Mouse (Mus musculus): ENCODE results near the gene Ifitm10. TPM values are rescaled to one million over a fixed set of nuclear protein-coding genes. Genes with fewer than 3 reads are reported as not detected.
"Not testable (repeated sequence)": the region's sequence is repeated elsewhere in the genome, so short reads cannot be mapped to it uniquely, and the experiment has no call there.

Ifitm10 gene
- polyA plus RNA-seq, 1 experiment from 2014 or later, result 15.5 TPM

- WGBS, result 80% methylated on average over 1 of the region's 1 CpGs
- not testable (repeated sequence) for H3K4me1 ChIP-seq (ENCODE audit: insufficient read depth, low read depth, low read length); DNase-seq (ENCODE audit: low spot score); H3K4me3 ChIP-seq (ENCODE audit: low read depth, low read length); H3K9ac ChIP-seq (replicated peaks; ENCODE audit: low read depth); H3K36me3 ChIP-seq (ENCODE audit: insufficient read depth, low read length); H3K27ac ChIP-seq (ENCODE audit: low read length); H3K27me3 ChIP-seq (replicated peaks; ENCODE audit: insufficient read depth, low read length); H3K4me2 ChIP-seq (replicated peaks; ENCODE audit: low read depth, low read length); ATAC-seq; H3K9me3 ChIP-seq (ENCODE audit: low read length)
- TF ChIP-seq CTCF (IDR thresholded peaks at IDR 0.05), result peak; percentile 45
Observed at GRCm38 (mm10) chr7:142279291-142279690, 94.3 kb downstream of the Ifitm10 start.

- not testable (repeated sequence) for H3K9me3 ChIP-seq (ENCODE audit: low read length); H3K9ac ChIP-seq (replicated peaks; ENCODE audit: low read depth); H3K36me3 ChIP-seq (ENCODE audit: insufficient read depth, low read length); H3K4me3 ChIP-seq (ENCODE audit: low read depth, low read length); H3K4me2 ChIP-seq (replicated peaks; ENCODE audit: low read depth, low read length); H3K4me1 ChIP-seq (ENCODE audit: insufficient read depth, low read depth, low read length); H3K27me3 ChIP-seq (replicated peaks; ENCODE audit: insufficient read depth, low read length); H3K27ac ChIP-seq (ENCODE audit: low read length)
- DNase-seq (ENCODE audit: low spot score) (peak; percentile 60), ATAC-seq (peak; percentile 74)
- 0% methylated on average over 3 of the region's 3 CpGs for WGBS
- peak; percentile 75 for TF ChIP-seq CTCF (IDR thresholded peaks at IDR 0.05)
Observed at GRCm38 (mm10) chr7:142278183-142278582, 95.4 kb downstream of the Ifitm10 start.

Other genes with a start within 250 kb of the Ifitm10 start
- gene Gm39115, start 237.7 kb downstream of the Ifitm10 start, polyA plus RNA-seq (2015; fragmentation: Nextera tagmentation; extraction: Ambion mirVana), result not detected in 2 replicates
- gene Gm45337, start 229.1 kb downstream of the Ifitm10 start, polyA plus RNA-seq (2015; fragmentation: Nextera tagmentation; extraction: Ambion mirVana), result not detected in 2 replicates
- not detected in 2 replicates for gene Gm29735, start 216.6 kb downstream of the Ifitm10 start, polyA plus RNA-seq (2015; fragmentation: Nextera tagmentation; extraction: Ambion mirVana)
- not detected in 2 replicates for gene Gm4553, start 208.0 kb downstream of the Ifitm10 start, polyA plus RNA-seq (2015; fragmentation: Nextera tagmentation; extraction: Ambion mirVana)
- gene Krtap5-2, start 197.7 kb downstream of the Ifitm10 start, polyA plus RNA-seq (2015; fragmentation: Nextera tagmentation; extraction: Ambion mirVana), result not detected in 2 replicates
- gene Gm10153, start 183.4 kb downstream of the Ifitm10 start, polyA plus RNA-seq (2015; fragmentation: Nextera tagmentation; extraction: Ambion mirVana), result not detected in 2 replicates
- not detected in 2 replicates for gene Krtap5-3, start 172.4 kb downstream of the Ifitm10 start, polyA plus RNA-seq (2015; fragmentation: Nextera tagmentation; extraction: Ambion mirVana)
- not detected in 2 replicates for gene Gm7579, start 161.9 kb downstream of the Ifitm10 start, polyA plus RNA-seq (2015; fragmentation: Nextera tagmentation; extraction: Ambion mirVana)
- gene Krtap5-5, start 143.8 kb downstream of the Ifitm10 start, polyA plus RNA-seq (2015; fragmentation: Nextera tagmentation; extraction: Ambion mirVana), result not detected in 2 replicates
- gene Gm40460, start 132.7 kb downstream of the Ifitm10 start, polyA plus RNA-seq (2015; fragmentation: Nextera tagmentation; extraction: Ambion mirVana), result not detected in 2 replicates
- gene Gm2431, start 115.4 kb downstream of the Ifitm10 start, polyA plus RNA-seq (2015; fragmentation: Nextera tagmentation; extraction: Ambion mirVana), result not detected in 2 replicates
- gene Gm4559, start 99.4 kb downstream of the Ifitm10 start, polyA plus RNA-seq (2015; fragmentation: Nextera tagmentation; extraction: Ambion mirVana), result not detected in 2 replicates
- not detected in 2 replicates for gene Krtap5-1, start 76.6 kb downstream of the Ifitm10 start, polyA plus RNA-seq (2015; fragmentation: Nextera tagmentation; extraction: Ambion mirVana)
- gene Krtap5-4, start 70.2 kb downstream of the Ifitm10 start, polyA plus RNA-seq (2015; fragmentation: Nextera tagmentation; extraction: Ambion mirVana), result not detected in 2 replicates
- gene Gm49369, start 8.9 kb upstream of the Ifitm10 start, polyA plus RNA-seq (2015; fragmentation: Nextera tagmentation; extraction: Ambion mirVana), result 0.80 TPM in 1 of 2 replicates, not detected in the other
- 469 and 481 TPM in 2 replicates for gene Ctsd, start 14.3 kb upstream of the Ifitm10 start, polyA plus RNA-seq (2015; fragmentation: Nextera tagmentation; extraction: Ambion mirVana)
- gene Syt8, start 61.1 kb upstream of the Ifitm10 start, polyA plus RNA-seq (2015; fragmentation: Nextera tagmentation; extraction: Ambion mirVana), result 0.47 and 1.1 TPM in 2 replicates
- 1.9 and 2.1 TPM in 2 replicates for gene Tnni2, start 68.1 kb upstream of the Ifitm10 start, polyA plus RNA-seq (2015; fragmentation: Nextera tagmentation; extraction: Ambion mirVana)
- gene Lsp1, start 87.1 kb upstream of the Ifitm10 start, polyA plus RNA-seq (2015; fragmentation: Nextera tagmentation; extraction: Ambion mirVana), result 90.8 and 92.3 TPM in 2 replicates
- gene Tnnt3, start 125.1 kb upstream of the Ifitm10 start, polyA plus RNA-seq (2015; fragmentation: Nextera tagmentation; extraction: Ambion mirVana), result 1.5 and 2.2 TPM in 2 replicates
- 15.2 and 15.7 TPM in 2 replicates for gene Mrpl23, start 158.9 kb upstream of the Ifitm10 start, polyA plus RNA-seq (2015; fragmentation: Nextera tagmentation; extraction: Ambion mirVana)

All from lung, postnatal 0 days (tissue).